Mouse (Mus musculus) cerebellum, adult 18-20 months (tissue): ENCODE data around the gene Ddx39b.

Experiments
- DNase-seq, 2 experiments: peaks; one replicate each; pipeline ENCODE4 v3.0.0; 2021

Ddx39b gene

DNA sequence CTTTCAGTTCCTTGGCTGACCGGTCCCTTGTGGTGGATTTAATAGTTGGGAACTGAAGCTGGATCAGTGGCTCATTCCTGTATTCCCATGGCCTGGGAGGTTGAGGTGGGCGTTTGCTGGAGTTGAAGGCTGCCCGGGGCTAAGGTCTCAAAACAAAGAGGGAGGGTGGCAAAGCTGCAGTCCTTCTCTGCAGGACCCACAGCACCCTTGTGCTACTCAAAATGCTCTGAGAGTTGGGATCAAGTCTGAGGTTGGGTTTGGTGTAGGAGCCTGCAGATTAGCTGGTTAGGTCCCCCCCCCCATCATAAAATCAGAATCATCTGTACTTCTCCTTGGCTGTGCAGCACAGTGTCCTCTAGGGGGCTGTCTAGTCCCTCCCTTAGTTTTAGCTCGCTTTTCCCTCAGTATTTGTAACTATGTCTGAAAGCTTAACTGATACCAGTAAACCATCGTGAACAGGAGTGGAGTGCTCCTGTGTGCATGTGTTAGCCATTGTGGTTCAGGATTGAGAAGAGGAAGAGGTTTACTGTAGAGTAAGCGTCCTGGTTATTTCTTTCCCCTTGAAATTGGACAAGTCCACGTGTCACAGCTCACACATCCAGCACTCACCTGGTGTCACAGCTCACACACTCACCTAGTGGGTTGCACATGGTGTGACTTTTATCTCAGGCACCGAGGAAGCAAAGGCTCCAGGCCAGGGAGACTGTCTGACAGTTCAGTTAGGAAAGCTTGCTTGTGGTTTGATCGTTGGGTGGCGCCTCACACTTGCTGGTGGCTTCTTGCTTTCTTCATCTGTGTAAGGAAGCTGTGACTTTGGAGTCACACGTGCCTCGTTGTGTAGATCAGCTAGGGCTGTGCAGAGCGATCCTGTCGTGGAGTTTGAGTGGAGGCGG, 4.4 kb downstream of the Ddx39b start:
- peak in 1 of 2 experiments; percentile 24 for DNase-seq

DNA sequence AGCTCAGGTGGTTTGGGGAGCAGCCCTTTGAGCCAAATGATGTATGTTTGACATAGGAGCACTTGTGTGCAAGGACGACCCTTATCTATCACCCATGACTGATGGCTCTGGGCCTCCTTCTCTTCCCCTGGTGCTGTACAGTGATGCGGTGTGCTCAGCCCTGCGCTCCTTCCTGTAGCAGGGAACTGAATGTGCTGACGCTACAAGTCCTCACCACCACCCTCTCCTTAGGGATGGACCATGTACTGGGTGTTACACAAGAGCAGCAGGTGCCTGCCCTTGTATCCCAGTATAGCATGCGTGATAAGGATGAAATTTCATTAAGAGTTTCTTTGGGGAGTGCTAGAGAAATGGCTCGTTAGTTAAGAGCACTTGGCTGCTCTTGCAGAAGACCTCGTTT, 5.6 kb downstream of the Ddx39b start:
- DNase-seq, result no peak

DNA sequence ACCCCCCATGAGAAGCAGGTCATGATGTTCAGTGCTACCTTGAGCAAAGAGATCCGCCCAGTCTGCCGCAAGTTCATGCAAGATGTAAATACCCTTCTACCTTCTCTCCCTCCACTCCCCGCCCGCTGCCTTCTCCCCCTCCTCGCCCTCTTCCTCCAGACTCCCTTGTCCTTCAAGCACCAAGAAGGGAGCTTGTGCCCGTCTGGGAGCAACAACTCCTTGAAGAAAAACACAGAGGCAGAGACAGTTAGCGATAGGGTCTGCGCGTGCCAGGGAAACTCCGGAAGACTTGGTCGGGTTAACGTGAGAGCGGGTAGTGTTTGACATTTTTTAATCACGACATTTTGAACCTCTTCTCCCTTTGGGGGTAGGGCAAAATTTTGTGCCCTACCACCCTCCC, 7.4 kb downstream of the Ddx39b start:
- no peak for DNase-seq

DNA sequence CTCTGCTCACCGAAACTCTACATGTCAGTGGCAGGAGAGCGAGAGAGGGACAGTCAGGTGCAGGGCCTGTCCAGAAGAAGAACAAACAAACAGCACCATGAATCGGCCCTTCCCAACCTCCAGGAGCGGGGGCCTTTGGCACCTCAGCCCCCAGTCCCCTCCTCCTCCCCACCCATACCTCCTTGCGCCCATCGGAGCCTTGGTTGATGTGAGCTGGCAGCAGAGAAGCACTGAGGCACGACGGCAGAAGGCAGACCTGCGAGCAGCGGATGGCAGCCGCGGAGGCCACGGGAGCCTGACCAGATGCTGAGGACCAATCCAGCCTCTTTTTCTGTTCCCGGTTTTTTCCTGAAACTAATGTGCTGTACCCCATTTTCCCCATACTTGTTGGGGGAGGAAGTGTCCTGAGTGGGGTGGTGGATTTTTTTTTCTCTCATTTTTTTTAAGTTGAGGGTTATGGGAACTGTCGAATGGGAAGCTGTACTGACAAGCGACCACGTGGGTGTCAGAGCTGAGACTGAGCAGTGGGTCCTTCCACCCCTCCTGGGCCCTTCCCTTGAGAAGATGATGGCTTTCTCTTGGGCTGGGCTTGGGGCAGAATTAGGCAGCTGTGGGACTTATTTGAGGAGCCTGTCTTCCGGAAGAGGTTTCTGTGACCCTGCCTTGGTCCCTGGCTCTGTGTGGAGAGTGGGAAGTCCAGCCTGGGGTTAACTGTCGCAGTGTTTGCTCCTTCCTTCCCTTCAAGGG, 8.1 kb downstream of the Ddx39b start:
- DNase-seq, result no peak

DNA sequence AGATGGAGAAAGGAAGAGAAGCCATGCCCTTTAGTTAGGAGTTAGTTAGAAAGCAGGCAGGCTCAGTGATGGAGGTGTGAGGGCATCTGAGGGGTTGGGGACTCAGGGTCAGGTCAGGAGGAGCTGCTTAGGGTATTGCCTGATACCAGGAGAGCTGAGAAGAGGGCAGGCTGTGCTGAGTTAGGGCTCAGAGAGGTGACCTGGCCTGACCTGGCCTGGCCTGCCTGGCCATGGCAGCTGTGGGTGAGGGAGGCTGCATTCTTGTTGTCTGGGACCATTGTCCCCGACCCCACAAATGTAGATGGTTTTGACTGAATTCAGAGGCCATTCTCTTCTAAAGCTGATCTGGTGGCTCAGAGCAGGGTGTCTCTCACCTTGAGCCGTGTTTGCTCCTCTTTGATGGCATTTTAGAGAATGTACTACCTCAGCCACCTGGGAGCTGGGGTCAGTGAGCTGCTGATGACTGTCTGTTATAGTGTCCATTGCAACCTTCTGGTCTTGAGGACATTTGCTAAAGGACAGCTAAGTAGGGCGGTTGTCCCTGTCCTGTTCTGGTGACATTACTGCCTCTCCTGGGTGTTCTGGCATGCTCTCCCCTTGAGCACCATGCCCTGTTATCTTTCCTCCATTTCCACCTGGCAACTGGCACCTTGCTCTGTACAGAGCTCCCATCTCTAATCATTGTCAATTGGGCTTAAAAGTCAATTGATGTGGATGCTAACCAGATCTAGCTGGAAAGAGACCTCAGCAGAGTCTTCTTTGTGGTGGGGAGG, 9.0 kb downstream of the Ddx39b start:
- no peak for DNase-seq

DNA sequence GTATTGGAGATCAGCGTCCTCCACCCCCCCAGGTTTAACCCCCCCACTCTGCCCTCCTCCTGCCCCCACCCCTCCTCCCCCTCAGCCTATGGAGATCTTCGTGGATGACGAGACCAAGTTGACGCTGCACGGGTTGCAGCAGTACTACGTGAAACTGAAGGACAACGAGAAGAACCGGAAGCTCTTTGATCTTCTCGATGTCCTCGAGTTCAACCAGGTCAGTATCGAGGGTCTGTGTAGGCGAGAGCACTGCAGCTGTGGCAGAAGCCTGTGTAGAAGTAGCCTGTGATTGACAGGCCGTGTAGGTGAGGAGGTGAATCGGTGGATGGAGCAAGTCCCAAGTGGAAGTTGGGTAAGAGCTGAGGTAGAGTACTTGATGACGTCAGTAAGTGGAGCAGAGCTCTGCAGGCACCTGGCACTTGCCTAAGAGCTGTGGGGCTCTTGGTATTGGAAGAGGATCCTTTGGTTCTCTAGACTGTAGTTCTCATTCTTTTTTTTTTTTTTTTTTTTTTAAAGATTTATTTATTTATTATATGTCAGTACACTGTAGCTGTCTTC, 9.7 kb downstream of the Ddx39b start:
- peak in 1 of 2 experiments; percentile 15 for DNase-seq

DNA sequence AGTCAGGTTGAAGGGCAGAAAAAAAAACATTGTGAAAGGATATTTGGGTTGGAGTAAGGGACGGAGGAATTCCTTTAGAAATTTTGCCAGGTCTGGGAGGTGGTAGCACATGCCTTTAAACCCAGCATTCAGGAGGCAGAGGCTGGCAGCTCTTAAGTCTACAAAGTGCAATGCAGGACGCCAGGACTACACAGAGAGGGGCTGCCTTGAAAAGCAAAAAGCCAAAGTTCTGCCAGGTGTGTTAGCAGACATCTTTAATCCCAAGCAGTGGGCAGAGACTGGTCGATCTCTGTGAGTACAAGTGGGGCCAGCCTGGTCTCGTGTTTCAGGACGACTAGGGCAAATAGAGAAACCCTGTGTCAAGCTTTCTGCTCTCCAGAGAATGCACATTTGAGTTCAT, 10.4 kb downstream of the Ddx39b start:
- DNase-seq, result no peak

DNA sequence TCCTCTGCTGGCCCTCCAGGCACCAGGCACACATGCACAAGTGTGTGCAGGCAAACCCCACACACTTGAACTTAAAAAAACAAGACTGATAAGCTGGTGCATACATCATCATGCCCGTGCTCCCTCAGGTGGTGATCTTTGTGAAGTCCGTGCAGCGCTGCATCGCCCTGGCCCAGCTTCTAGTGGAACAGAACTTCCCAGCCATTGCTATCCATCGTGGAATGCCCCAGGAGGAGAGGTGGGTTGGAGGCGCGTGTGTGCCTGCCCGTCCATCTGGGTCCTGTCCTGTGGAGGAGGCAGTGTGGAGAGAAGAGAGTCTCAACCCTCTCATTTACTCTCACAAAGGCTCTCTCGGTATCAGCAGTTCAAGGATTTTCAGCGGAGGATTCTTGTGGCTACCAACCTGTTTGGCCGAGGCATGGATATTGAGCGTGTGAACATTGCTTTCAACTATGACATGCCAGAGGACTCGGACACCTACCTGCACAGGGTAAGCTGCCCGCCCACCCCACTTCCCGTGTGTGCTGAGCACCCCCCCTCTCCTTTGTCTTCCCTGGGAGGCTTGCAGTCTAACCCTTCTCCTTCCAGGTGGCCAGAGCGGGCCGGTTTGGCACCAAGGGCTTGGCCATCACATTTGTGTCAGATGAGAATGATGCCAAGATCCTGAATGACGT, 11.2 kb downstream of the Ddx39b start:
- DNase-seq, result peak in 1 of 2 experiments; percentile 24

DNA sequence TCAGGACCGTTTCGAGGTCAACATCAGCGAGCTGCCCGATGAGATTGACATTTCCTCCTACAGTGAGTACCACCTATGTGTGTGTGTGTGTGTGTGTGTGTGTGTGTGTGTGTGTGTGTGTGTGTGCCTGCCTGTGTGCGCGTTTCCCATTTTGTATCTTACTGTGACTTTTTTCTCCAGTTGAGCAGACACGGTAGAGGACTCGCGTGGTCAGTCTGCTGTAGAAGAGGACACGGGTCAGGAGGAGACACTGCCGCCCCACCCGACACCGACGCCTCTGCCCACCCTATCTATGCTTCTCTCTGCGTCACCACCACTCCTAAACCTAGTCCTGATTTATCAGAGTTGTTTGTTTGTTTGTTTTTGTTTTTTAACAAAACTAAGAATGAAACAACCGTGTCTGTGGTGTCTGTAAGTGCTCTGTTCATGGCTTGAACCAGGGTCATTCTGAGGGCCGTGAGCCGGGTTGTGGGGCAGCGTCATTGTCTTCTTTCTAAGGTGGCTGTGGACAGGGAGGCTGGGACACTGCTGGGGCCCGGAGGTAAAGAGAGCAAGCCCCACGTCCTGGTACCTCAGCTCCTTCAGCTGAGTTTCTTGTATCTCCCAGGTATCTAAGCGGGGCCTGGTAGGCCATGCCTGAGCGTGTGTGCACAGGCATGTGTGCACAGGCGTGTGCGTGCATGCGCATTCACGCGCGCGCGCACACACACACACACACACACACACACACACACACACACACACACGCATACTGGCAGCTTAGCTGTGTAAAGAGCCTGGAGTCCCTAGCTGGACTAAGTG, 11.9 kb downstream of the Ddx39b start:
- DNase-seq, result no peak

DNA sequence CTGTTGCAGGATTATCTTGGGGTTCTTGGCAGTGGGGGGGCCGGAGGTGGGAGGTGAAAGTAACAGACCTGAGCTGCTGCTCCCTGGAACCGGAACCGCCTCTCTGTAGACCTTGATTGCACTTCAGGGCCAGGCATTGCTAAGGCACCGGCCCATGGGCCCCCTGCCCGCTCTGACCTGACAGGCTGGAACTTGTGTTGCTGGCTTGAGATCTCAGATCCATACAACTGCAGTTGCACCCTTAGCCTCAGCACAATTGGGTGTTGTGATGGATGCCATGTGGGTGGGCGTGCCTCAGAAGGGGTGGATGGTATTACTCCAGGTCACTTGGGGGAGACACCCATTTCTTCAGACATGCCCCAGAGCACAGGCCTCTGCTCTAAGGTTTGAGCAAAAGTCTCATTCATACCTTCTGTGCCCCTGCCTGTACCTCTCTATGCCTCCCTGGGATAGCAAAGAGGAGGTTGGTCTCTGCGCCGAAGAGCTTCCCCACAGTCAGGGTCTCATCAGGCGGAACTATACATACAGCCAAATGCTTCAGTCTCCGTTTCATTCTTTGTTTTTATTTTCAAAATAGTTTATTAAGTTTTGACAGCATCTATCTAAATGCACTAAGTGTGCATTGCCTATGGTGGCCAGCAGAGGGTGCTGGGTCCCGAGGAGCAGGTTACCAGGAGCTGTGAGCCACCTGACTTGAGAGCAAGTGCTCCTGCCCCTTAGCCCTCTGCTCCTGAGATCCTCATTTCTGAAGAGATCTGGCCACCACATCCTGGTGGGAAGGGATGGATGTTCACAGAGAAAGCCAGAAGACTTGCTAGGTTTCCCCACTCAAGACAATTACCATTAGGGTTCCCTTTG, 12.9 kb downstream of the Ddx39b start:
- peak; percentile 63 to 66 for DNase-seq

DNA sequence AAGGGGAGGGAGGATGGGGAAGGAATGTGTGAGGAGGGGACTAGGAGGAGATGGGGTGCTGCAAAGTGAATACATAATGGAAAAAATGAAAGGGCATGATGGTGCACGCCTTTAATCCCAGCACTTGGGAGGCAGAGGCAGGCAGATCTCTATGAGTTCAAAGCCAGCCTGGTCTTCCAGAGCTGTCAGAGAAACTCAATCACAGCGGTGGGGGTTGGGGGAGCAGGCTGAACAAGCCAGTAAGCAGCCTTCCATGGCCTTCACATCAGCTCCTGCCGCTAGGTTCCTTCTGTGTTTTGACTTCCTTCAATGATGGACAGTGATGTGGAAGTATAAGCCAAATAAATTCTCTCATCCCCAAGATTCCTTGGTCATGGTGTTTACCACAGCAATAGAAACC, 13.8 kb downstream of the Ddx39b start:
- DNase-seq, result no peak

DNA sequence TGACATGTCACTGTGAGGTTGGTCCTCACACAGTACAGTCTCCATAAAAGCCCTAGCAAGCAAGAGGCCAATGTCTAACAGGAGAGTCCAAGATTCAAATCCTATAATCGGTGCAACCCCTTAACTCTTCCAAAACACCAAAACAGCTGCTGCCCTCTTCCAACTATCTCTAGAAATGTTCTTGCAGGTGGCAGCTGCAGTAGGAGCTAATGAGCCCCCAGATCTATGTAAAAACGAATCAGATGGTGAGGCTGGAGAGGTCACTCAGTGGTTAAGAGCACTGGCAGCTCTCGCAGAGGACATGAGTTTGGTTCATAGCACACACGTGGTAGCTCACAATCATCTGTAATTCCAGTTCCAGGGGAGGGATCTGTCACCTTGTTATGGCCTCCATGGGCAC, 14.2 kb downstream of the Ddx39b start:
- no peak for DNase-seq

DNA sequence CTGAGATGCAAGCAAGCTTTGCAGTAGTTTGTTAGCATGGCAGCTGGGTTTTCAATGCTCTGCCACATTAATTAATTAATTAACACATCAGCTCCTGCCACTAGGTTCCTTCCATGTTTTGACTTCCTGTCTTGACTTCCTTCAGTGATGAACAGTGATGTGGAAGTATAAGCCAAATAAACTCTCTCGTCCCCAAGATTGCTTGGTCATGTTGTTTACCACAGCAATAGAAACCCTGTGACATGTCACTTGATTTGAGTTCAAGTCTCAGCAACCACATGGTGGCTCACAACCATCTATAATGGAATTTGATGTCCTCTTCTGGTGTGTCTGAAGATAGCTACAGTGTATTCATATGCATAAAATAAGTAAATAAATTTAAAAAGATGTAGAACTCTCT, 15.8 kb downstream of the Ddx39b start:
- DNase-seq, result no peak

DNA sequence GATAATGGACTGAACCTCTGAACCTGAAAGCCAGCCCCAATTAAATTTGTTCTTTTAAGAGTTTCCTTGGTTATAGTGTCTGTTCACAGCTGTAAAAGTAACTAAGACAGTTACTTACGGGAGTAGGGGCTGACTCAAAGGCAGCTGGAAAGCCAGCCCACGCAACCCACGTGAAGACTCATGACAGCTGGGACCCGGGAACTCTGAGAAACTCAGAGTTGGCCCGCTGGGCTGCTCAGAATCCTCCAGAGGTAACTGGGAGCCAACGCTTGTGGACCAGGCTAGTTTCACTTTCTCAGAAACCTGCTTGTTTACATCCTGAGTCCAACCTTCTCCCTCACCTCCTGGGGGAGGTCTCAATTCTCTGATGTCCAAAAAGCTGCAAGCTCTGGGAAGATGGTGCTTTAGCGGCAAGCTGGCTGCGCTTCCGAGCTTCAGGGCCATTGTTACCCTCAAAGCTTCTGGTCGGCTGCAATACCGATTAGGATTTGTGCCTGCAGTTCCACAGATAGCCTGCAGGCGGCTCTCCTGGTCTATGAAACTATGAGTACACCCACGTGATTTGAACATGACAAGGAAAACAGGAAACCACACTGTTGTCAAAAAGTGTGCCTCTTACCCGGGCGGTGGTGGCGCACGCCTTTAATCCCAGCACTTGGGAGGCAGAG, 16.4 kb downstream of the Ddx39b start:
- DNase-seq, result peak; percentile 94 to 96

DNA sequence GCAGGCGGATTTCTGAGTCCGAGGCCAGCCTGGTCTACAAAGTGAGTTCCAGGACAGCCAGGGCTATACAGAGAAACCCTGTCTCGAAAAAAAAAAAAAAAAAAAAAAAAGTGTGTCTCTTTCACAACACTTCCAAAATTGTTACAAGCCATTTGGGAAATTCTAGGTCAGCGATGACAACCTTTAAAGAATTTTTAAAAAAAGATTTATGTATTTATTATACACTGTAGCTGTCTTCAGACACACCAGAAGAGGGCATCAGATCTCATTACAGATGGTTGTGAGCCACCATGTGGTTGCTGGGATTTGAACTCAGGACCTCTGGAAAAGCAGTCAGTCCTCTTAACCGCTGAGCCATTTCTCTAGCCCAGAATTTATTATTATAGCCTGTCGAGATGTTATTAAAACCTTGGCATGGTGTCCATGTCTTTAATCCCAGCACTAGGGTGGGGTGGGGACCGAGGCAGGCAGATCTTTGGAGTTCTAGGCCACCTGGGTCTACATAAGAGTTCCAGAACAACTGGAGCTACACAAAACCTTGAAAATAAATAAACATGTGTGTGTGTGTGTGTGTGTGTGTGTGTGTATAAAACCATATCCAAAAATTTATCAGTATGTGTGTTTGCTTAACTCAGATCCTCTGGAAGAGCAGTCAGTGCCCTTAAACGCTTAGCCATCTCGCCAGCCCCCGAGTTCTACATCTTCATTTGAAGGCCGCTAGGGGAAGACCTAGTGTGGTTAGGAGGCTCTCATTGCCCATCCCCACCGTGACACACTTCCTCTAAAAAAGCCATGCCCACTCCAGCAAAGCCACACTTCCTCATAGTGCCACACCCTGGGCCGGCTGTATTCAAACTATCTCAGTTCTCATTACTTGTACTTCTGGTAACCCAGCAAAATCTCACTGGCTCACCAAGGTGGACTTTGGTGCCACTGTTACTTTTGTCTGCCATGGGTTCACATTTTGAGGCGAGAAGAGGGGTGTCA, 17.2 kb downstream of the Ddx39b start:
- DNase-seq, result no peak

DNA sequence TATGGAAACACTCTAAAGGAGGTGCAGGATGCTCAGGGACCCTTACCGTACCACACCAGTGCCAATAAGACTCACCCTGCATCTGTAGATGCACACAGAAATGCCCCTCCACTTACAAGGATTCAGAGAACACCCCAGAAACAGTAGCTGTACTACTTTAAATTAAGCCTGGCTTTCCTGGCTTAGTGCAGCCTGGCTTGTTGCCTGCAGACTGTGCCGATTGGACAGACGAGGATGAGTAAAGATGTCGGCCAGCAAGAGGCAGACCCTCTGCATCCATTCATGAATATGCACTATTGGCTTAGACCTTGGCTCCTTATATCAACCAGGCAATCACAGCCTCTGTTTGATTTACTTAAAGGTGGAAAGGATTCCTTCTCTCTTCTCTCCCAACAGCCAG, 18.1 kb downstream of the Ddx39b start:
- DNase-seq, result no peak

DNA sequence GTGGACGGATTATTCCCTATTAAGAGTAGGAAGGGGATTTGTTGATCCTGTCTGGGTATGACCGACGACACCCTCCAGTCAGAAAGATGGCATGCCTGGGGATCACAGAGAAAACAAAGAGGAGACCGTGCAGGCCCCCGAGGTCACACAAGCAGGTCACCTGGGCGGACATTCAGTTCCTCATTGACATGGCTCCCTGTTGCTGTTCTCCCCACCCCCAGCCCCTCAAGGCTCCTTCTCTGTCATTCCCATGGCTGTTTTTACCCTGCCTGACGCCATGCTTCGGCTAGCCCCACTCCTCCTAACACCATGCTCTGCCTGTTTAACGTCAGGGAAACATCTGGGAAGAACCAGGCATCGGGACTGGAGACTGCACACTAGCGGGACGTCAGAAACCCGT, 20.1 kb downstream of the Ddx39b start:
- no peak for DNase-seq

DNA sequence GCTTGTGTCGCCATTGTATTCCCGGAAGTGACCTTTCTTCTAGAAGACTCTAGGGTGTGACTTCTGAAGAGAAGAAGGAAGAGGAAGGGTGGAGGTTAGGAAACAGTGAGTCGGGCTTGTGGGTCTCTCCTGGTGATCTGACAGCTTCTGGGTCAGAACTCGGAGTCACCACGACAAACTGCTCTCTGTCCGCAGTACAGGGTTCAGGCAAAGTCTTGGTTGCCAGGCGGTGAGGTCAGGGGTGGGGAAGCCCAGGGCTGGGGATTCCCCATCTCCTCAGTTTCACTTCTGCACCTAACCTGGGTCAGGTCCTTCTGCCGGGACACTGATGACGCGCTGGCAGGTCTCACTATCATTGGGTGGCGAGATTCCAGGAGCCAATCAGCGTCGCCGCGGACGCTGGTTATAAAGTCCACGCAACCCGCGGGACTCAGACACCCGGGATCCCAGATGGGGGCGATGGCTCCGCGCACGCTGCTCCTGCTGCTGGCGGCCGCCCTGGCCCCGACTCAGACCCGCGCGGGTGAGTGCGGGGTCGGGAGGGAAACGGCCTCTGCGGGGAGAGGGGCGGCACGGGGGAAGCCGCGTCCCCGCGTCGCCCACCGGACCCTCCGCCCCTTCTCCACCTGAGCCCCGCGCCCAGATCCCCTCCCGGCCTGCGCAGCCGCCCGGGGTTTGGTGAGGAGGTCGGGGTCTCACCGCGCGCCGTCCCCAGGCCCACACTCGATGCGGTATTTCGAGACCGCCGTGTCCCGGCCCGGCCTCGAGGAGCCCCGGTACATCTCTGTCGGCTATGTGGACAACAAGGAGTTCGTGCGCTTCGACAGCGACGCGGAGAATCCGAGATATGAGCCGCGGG, 21.3 kb downstream of the Ddx39b start, which contains the start of gene H2-D1:
TSS of gene H2-D1 (plus strand) at position 67 of the 859 bp plus-strand sequence.
- peak; percentile 97 to 98 for DNase-seq
